Mouse (Mus musculus) bone marrow macrophage, adult 2 months (primary cell): Measurements from ENCODE around the gene Nfib.

Experiments used
- CTCF ChIP-seq: IDR thresholded peaks from 2 replicates; pipeline ENCODE4 v1.5.1; 2012; ENCODE audit warnings: low read depth, mild to moderate bottlenecking, low read length, moderate library complexity
- POLR2A ChIP-seq: IDR thresholded peaks from 2 replicates; pipeline ENCODE4 v1.6.1; 2012; ENCODE audit warnings: mild to moderate bottlenecking, low read depth, low read length, borderline replicate concordance

- TF ChIP-seq POLR2A: no peak
- TF ChIP-seq CTCF: no peak
Observed at GRCm38 (mm10) chr4:82321008-82321407, 384.5 kb downstream of the Nfib start.
